Mouse (Mus musculus): ENCODE data around the gene Shc3.

DNA sequence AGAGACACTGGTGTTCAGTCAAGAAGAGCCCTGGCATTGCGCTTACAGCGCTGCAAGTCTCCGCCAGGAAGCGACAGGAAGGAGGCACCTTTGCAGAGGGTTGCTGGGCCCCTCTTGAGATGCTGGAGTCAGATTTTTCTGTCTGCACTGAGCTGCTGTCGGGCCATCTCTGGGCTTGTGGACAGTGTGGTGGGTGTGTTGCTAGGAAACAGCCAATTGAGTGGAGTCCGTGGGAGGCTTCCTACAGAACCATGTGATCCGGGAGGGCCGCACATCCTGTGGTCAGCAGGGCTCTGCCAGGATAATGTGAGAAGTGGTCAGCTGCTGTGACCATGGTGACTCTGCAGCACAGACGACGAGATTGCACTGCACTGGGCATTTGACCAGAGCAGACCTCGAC is 4.6 kb upstream of the Shc3 start:
- TF ChIP-seq CTCF (conservative IDR thresholded peaks at IDR 0.05; ENCODE audit: insufficient read depth, insufficient read length, low read depth, low read length) (no peak), POLR2A (IDR thresholded peaks at IDR 0.05; ENCODE audit: low read depth, low read length) (no peak)

Measured in kidney, adult 2 months (tissue).